Mouse (Mus musculus) layer of hippocampus, adult 11-12 months (tissue): ENCODE results near the gene Cnksr1.
"Not testable (repeated sequence)": the region's sequence is repeated elsewhere in the genome, so short reads cannot be mapped to it uniquely, and the experiment has no call there.

ENCODE experiments used
- DNase-seq: peaks from one replicate; pipeline ENCODE4 v3.0.0; 2022; ENCODE audit warnings: low spot score

Cnksr1 gene

GRCm38 (mm10) chr4:134238279-134238651 is at the start of gene Cnksr1:
Gene Cnksr1 (minus strand): TSS chr4:134238399.
- DNase-seq, result no peak

GRCm38 (mm10) chr4:134287575-134288025 is 49.4 kb upstream of the Cnksr1 start, which contains the start of gene Pdik1l:
Gene Pdik1l (minus strand): TSS chr4:134287895.
- peak; percentile 74 for DNase-seq

GRCm38 (mm10) chr4:134287168-134287564 is 49.0 kb upstream of the Cnksr1 start:
- DNase-seq, result peak; percentile 95

- peak; percentile 24 for DNase-seq
These were observed 48.3 kb upstream of the Cnksr1 start for GRCm38 (mm10) chr4:134286226-134287167.

- DNase-seq, result no peak
These were observed 46.7 kb upstream of the Cnksr1 start for GRCm38 (mm10) chr4:134284942-134285341.

GRCm38 (mm10) chr4:134273417-134274345 is 35.5 kb upstream of the Cnksr1 start:
- DNase-seq, result no peak

GRCm38 (mm10) chr4:134272731-134273416 is 34.7 kb upstream of the Cnksr1 start:
- DNase-seq, result no peak

- DNase-seq, result no peak
These were observed 33.8 kb upstream of the Cnksr1 start for GRCm38 (mm10) chr4:134271979-134272378.

- DNase-seq, result not testable (repeated sequence)
These were observed 31.4 kb upstream of the Cnksr1 start for GRCm38 (mm10) chr4:134269622-134270021.

GRCm38 (mm10) chr4:134268102-134268655 is 30.0 kb upstream of the Cnksr1 start:
- no peak for DNase-seq

- DNase-seq, result no peak
These were observed 27.8 kb upstream of the Cnksr1 start for GRCm38 (mm10) chr4:134265860-134266585.

- peak; percentile 57 for DNase-seq
These were observed 25.0 kb upstream of the Cnksr1 start for GRCm38 (mm10) chr4:134263191-134263590.

GRCm38 (mm10) chr4:134258354-134258753 is 20.2 kb upstream of the Cnksr1 start:
- DNase-seq, result no peak

- no peak for DNase-seq
These were observed 19.2 kb upstream of the Cnksr1 start for GRCm38 (mm10) chr4:134257198-134258009.

- DNase-seq, result no peak
These were observed 18.4 kb upstream of the Cnksr1 start for GRCm38 (mm10) chr4:134256407-134257197.

GRCm38 (mm10) chr4:134255854-134256253 is 17.7 kb upstream of the Cnksr1 start:
- no peak for DNase-seq

- DNase-seq, result no peak
These were observed 16.6 kb upstream of the Cnksr1 start for GRCm38 (mm10) chr4:134254835-134255234.

GRCm38 (mm10) chr4:134253722-134254324 is 15.6 kb upstream of the Cnksr1 start, which contains the start of gene Grrp1:
Gene Grrp1 (minus strand): TSS chr4:134254106.
- no peak for DNase-seq
